Mouse (Mus musculus) CD4-positive, CD25-positive, alpha-beta regulatory T cell, adult 9 weeks (primary cell): ENCODE results near the gene Erp27. TPM values are rescaled to one million over a fixed set of nuclear protein-coding genes. Genes with fewer than 3 reads are reported as not detected.

Source experiments
- polyA plus RNA-seq: library from polyadenylated mRNA; unstranded; fragments of 100-300 nt; shearing (Covaris generic); gene quantifications from one replicate; pipeline ENCODE4 v1.2.1, GENCODE M21; 2017

The Erp27 gene
- polyA plus RNA-seq, result 3.7 TPM

GRCm38 (mm10) chr6:136922080-136922479, at the start of gene Erp27:
Gene Erp27 (minus strand): TSS chr6:136922180.

GRCm38 (mm10) chr6:136941051-136942021, 19.4 kb upstream of the Erp27 start, which contains the start of gene Arhgdib:
Gene Arhgdib (minus strand): TSS chr6:136941899.

GRCm38 (mm10) chr6:136923532-136923931, 1.6 kb upstream of the Erp27 start, which contains the start of gene Pde6h:
Gene Pde6h (plus strand): TSS chr6:136923832.

GRCm38 (mm10) chr6:136875670-136876069, 46.3 kb downstream of the Erp27 start, which contains the start of gene Mgp:
Gene Mgp (minus strand): TSS chr6:136875823.

Other genes with a start within 250 kb of the Erp27 start
- not detected for gene Gucy2c, start 140.4 kb downstream of the Erp27 start, polyA plus RNA-seq
- gene Hist4h4, start 117.8 kb downstream of the Erp27 start, polyA plus RNA-seq, result 1.1 TPM
- 28.6 TPM for gene H2afj, start 113.9 kb downstream of the Erp27 start, polyA plus RNA-seq
- gene BC049715, start 94.6 kb downstream of the Erp27 start, polyA plus RNA-seq, result 3.0 TPM
- gene Wbp11, start 93.9 kb downstream of the Erp27 start, polyA plus RNA-seq, result 116 TPM
- gene Smco3, start 86.7 kb downstream of the Erp27 start, polyA plus RNA-seq, result not detected
- gene Art4, start 64.4 kb downstream of the Erp27 start, polyA plus RNA-seq, result 4.0 TPM
- not detected for gene Mgp, start 46.4 kb downstream of the Erp27 start, polyA plus RNA-seq
- gene Pde6h, start 1.7 kb upstream of the Erp27 start, polyA plus RNA-seq, result 0.30 TPM
- gene Arhgdib, start 19.7 kb upstream of the Erp27 start, polyA plus RNA-seq, result 2,675 TPM
- gene Rerg, start 248.3 kb upstream of the Erp27 start, polyA plus RNA-seq, result 0.25 TPM